Mouse (Mus musculus): Measurements from ENCODE around the gene Lzic. TPM values are rescaled to one million over a fixed set of nuclear protein-coding genes. Genes with fewer than 3 reads are reported as not detected.

Lzic gene
- total and polyA plus RNA-seq, 3 experiments: 25.0 to 26.2 TPM; not detected in 1

- Histone ChIP-seq H3K79me2 (ENCODE audit: control insufficient read depth, insufficient read depth, low read length, poor library complexity) (no peaks in the 10 kb centered on the region), H3K27me3 (ENCODE audit: control insufficient read depth in 1 of 2, insufficient read depth in 2 of 2, low read length in 2 of 2) (no peaks in the 10 kb centered on the region), H3K4me1 (ENCODE audit: control insufficient read depth in 1 of 2, insufficient read depth in 2 of 2, low read length in 2 of 2) (peaks cover 0 to 11% of the 10 kb centered on the region in 2 experiments; a peak in 2 of 4 replicates), H3K27ac (ENCODE audit: control insufficient read depth, low read depth, low read length) (no peak overlapping the region), H3K9ac (ENCODE audit: control insufficient read depth, low read depth, low read length, poor library complexity, severe bottlenecking) (no peak overlapping the region), H3K9me3 (replicated peaks; ENCODE audit: insufficient read depth, low read length) (no peaks in the 10 kb centered on the region), H3K4me3 (ENCODE audit: control insufficient read depth in 1 of 2, insufficient read depth in 1 of 2, low read depth in 2 of 2, low read length in 2 of 2) (no peak overlapping the region), H3K36me3 (ENCODE audit: control insufficient read depth in 1 of 2, insufficient read depth in 2 of 2, low read length in 2 of 2) (no peaks in the 10 kb centered on the region)
- TF ChIP-seq JUND (IDR thresholded peaks at IDR 0.05; ENCODE audit: low read depth, low read length): no peak
- DNase-seq (ENCODE audit: low read depth, low spot score): no peak
Observed at GRCm38 (mm10) chr4:149505261-149505967, 20.4 kb downstream of the Lzic start.

GRCm38 (mm10) chr4:149506904-149507303 is 21.9 kb downstream of the Lzic start:
- TF ChIP-seq EP300 (IDR thresholded peaks at IDR 0.05; ENCODE audit: low read depth in 1 of 2, low read length in 2 of 2) (no peak), BHLHE40 (IDR thresholded peaks at IDR 0.05; ENCODE audit: borderline replicate concordance, low read depth, low read length) (no peak), SMC3 (IDR thresholded peaks at IDR 0.05; ENCODE audit: low read depth, low read length) (no peak), MYC (IDR thresholded peaks at IDR 0.05; ENCODE audit: low read depth, low read length) (no peak), UBTF (IDR thresholded peaks at IDR 0.05; ENCODE audit: borderline replicate concordance, insufficient read depth, low read depth, low read length) (no peak), ZKSCAN1 (IDR thresholded peaks at IDR 0.05; ENCODE audit: low read depth, low read length) (no peak), NRF1 (IDR thresholded peaks at IDR 0.05; ENCODE audit: insufficient read depth, low read depth, low read length, poor library complexity, severe bottlenecking) (no peak), POLR2A (IDR thresholded peaks at IDR 0.05; ENCODE audit: control insufficient read depth in 1 of 2, insufficient read depth in 1 of 2, low read depth in 1 of 2, low read length in 2 of 2, poor library complexity in 1 of 2) (no peak), TBP (IDR thresholded peaks at IDR 0.05; ENCODE audit: low read depth, low read length) (no peak), RCOR1 (IDR thresholded peaks at IDR 0.05; ENCODE audit: low read depth, low read length) (no peak)
- Histone ChIP-seq H3K9me3 (replicated peaks; ENCODE audit: insufficient read depth, low read length) (no peaks in the 10 kb centered on the region), H3K36me3 (ENCODE audit: control insufficient read depth in 1 of 2, insufficient read depth in 2 of 2, low read length in 2 of 2) (no peaks in the 10 kb centered on the region), H3K4me1 (ENCODE audit: control insufficient read depth in 1 of 2, insufficient read depth in 2 of 2, low read length in 2 of 2) (peaks cover 0 to 11% of the 10 kb centered on the region in 2 experiments; a peak in 2 of 4 replicates), H3K27me3 (ENCODE audit: control insufficient read depth in 1 of 2, insufficient read depth in 2 of 2, low read length in 2 of 2) (no peaks in the 10 kb centered on the region), H3K9ac (ENCODE audit: control insufficient read depth, low read depth, low read length, poor library complexity, severe bottlenecking) (no peak overlapping the region), H3K79me2 (ENCODE audit: control insufficient read depth, insufficient read depth, low read length, poor library complexity) (no peaks in the 10 kb centered on the region), H3K27ac (ENCODE audit: control insufficient read depth, low read depth, low read length) (no peak overlapping the region), H3K4me3 (ENCODE audit: control insufficient read depth in 1 of 2, insufficient read depth in 1 of 2, low read depth in 2 of 2, low read length in 2 of 2) (no peak overlapping the region)
- no peak for DNase-seq (ENCODE audit: low read depth, low spot score)

GRCm38 (mm10) chr4:149511221-149511646 is 26.2 kb downstream of the Lzic start:
- TF ChIP-seq POLR2A (IDR thresholded peaks at IDR 0.05; ENCODE audit: control insufficient read depth in 1 of 2, insufficient read depth in 1 of 2, low read depth in 1 of 2, low read length in 2 of 2, poor library complexity in 1 of 2): no peak
- no peak for TF ChIP-seq TAL1 (IDR thresholded peaks at IDR 0.05; ENCODE audit: low read length)
- TF ChIP-seq MAX (IDR thresholded peaks at IDR 0.05; ENCODE audit: low read length): no peak
- TF ChIP-seq ZKSCAN1 (IDR thresholded peaks at IDR 0.05; ENCODE audit: low read depth, low read length): no peak
- TF ChIP-seq POLR2AphosphoS5 (IDR thresholded peaks at IDR 0.05; ENCODE audit: borderline replicate concordance, low read depth, low read length): no peak
- TF ChIP-seq ZC3H11A (IDR thresholded peaks at IDR 0.05; ENCODE audit: low read depth, low read length): no peak
- no peak for TF ChIP-seq RCOR1 (IDR thresholded peaks at IDR 0.05; ENCODE audit: low read depth, low read length)
- no peak for TF ChIP-seq TBP (IDR thresholded peaks at IDR 0.05; ENCODE audit: low read depth, low read length)
- no peak for TF ChIP-seq ZNF384 (IDR thresholded peaks at IDR 0.05; ENCODE audit: low read depth, low read length)
- H3K9me3 ChIP-seq (replicated peaks; ENCODE audit: insufficient read depth, low read length): no peaks in the 10 kb centered on the region
- no peaks in the 10 kb centered on the region for H3K27me3 ChIP-seq (ENCODE audit: control insufficient read depth in 1 of 2, insufficient read depth in 2 of 2, low read length in 2 of 2)
- peaks cover 0 to 7% of the 10 kb centered on the region in 2 experiments; a peak in 1 of 4 replicates for H3K4me1 ChIP-seq (ENCODE audit: control insufficient read depth in 1 of 2, insufficient read depth in 2 of 2, low read length in 2 of 2)
- no peak for DNase-seq (ENCODE audit: low read depth, low spot score)
- H3K79me2 ChIP-seq (ENCODE audit: control insufficient read depth, insufficient read depth, low read length, poor library complexity): no peaks in the 10 kb centered on the region
- H3K4me3 ChIP-seq (ENCODE audit: control insufficient read depth in 1 of 2, insufficient read depth in 1 of 2, low read depth in 2 of 2, low read length in 2 of 2): no peak overlapping the region
- no peaks in the 10 kb centered on the region for H3K36me3 ChIP-seq (ENCODE audit: control insufficient read depth in 1 of 2, insufficient read depth in 2 of 2, low read length in 2 of 2)
- no peak overlapping the region for H3K27ac ChIP-seq (ENCODE audit: control insufficient read depth, low read depth, low read length)
- H3K9ac ChIP-seq (ENCODE audit: control insufficient read depth, low read depth, low read length, poor library complexity, severe bottlenecking): no peak overlapping the region
